ENCODE assay signal across 21 mouse cellular contexts in the genomic region with DNA sequence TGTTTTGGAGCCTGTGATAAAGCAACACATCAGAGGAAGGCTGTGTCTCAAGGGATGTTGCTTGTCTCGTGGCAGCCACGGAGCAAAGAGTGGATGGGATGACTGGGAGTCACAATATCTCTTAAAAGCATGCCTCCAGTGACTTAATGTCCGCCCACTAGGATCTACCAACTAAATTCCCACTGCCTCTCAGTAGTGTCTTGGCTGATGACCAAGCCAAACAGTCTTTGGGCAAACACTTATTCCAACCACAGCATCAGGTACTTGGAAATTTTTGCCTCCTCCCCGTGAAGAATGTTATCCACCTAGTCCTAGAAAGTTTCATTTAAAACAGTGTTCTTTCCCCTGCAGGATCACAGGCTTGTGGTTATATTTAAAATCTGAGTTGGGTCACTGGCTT.
"Had no signal": no experiment of that assay in that cellular context is flagged by ENCODE, and none has a peak within 500 bp of the region (broad histone marks: within the 10 kb centered on the region; RNA-seq: fewer than 3 reads in every experiment).

No protein-coding gene starts in this region.

- H3K9ac ChIP-seq: intestine, embryonic 15.5 days; kidney, embryonic 15.5 days; limb, embryonic 12.5 days; liver, embryonic 14.5 days; liver, postnatal 0 days; midbrain, embryonic 12.5 days; midbrain, embryonic 15.5 days; neural tube, embryonic 13.5 days; stomach, embryonic 15.5 days had no signal

- ATAC-seq: intestine, embryonic 15.5 days; liver, postnatal 0 days; midbrain, embryonic 15.5 days had no signal

- H3K4me1 ChIP-seq: intestine, embryonic 15.5 days; kidney, embryonic 15.5 days; limb, embryonic 12.5 days; midbrain, embryonic 12.5 days; midbrain, embryonic 15.5 days; stomach, embryonic 15.5 days had no signal

- DNase-seq: kidney, adult 11 months; kidney, adult 8-10 months; kidney, postnatal 10 days; kidney, postnatal 36 days; layer of hippocampus, postnatal 36 days; liver, postnatal 0 days; retina, postnatal 1 day; right cerebral cortex, postnatal 25 days; spleen, adult 18-20 months; thymus, postnatal 25 days had no signal

- H3K4me2 ChIP-seq: intestine, embryonic 15.5 days; kidney, embryonic 15.5 days; limb, embryonic 12.5 days; liver, embryonic 11.5 days; midbrain, embryonic 12.5 days; midbrain, embryonic 15.5 days; neural tube, embryonic 13.5 days; stomach, embryonic 15.5 days had no signal

- H3K27me3 ChIP-seq: intestine, embryonic 15.5 days; kidney, embryonic 15.5 days; limb, embryonic 12.5 days; midbrain, embryonic 12.5 days; midbrain, embryonic 15.5 days; neural tube, embryonic 13.5 days; stomach, embryonic 15.5 days had no signal

- H3K4me3 ChIP-seq: intestine, embryonic 15.5 days; kidney, embryonic 15.5 days; left cerebral cortex, adult 2 months; limb, embryonic 12.5 days; midbrain, embryonic 12.5 days; midbrain, embryonic 15.5 days; neural tube, embryonic 13.5 days; stomach, embryonic 15.5 days had no signal

- H3K36me3 ChIP-seq: intestine, embryonic 15.5 days; kidney, embryonic 15.5 days; limb, embryonic 12.5 days; midbrain, embryonic 12.5 days; midbrain, embryonic 15.5 days; neural tube, embryonic 13.5 days; stomach, embryonic 15.5 days had no signal

- H3K9me3 ChIP-seq: intestine, embryonic 15.5 days; kidney, embryonic 15.5 days; limb, embryonic 12.5 days; midbrain, embryonic 12.5 days; midbrain, embryonic 15.5 days; neural tube, embryonic 13.5 days; stomach, embryonic 15.5 days had no signal

- H3K27ac ChIP-seq: intestine, embryonic 15.5 days; kidney, embryonic 15.5 days; left cerebral cortex, adult 2 months; limb, embryonic 12.5 days; liver, embryonic 14.5 days; macrophage; midbrain, embryonic 12.5 days; midbrain, embryonic 15.5 days; neural tube, embryonic 13.5 days; stomach, embryonic 15.5 days had no signal
